Mouse (Mus musculus): Measurements from ENCODE around the gene Klf5.
A peak's percentile ranks its signal among the peaks of the same experiment; 100 is the strongest.

Gene Klf5

GRCm38 (mm10) chr14:99298385-99299021 is at the start of gene Klf5:
Gene Klf5, plus strand, starts transcription at chr14:99298691.
- DNase-seq (ENCODE audit: low read depth in 1 of 2, low spot score in 2 of 2) = peak; percentile 60 to 66

- DNase-seq (ENCODE audit: low read depth in 1 of 2, low spot score in 2 of 2) = no peak
These were observed 36.5 kb upstream of the Klf5 start for GRCm38 (mm10) chr14:99262026-99262425.

GRCm38 (mm10) chr14:99263816-99264215 is 34.7 kb upstream of the Klf5 start:
- DNase-seq (ENCODE audit: low read depth in 1 of 2, low spot score in 2 of 2) = no peak

- no peak for DNase-seq (ENCODE audit: low read depth in 1 of 2, low spot score in 2 of 2)
These were observed 32.7 kb upstream of the Klf5 start for GRCm38 (mm10) chr14:99265791-99266190.

GRCm38 (mm10) chr14:99266749-99267148 is 31.7 kb upstream of the Klf5 start:
- no peak for DNase-seq (ENCODE audit: low read depth in 1 of 2, low spot score in 2 of 2)

- no peak for DNase-seq (ENCODE audit: low read depth in 1 of 2, low spot score in 2 of 2)
These were observed 24.4 kb upstream of the Klf5 start for GRCm38 (mm10) chr14:99274056-99274455.

- DNase-seq (ENCODE audit: low read depth in 1 of 2, low spot score in 2 of 2) = no peak
These were observed 22.7 kb upstream of the Klf5 start for GRCm38 (mm10) chr14:99275827-99276226.

GRCm38 (mm10) chr14:99278312-99278711 is 20.2 kb upstream of the Klf5 start:
- no peak for DNase-seq (ENCODE audit: low read depth in 1 of 2, low spot score in 2 of 2)

GRCm38 (mm10) chr14:99278763-99279486 is 19.6 kb upstream of the Klf5 start:
- DNase-seq (ENCODE audit: low read depth in 1 of 2, low spot score in 2 of 2) = no peak

- DNase-seq (ENCODE audit: low read depth in 1 of 2, low spot score in 2 of 2) = no peak
These were observed 18.1 kb upstream of the Klf5 start for GRCm38 (mm10) chr14:99280399-99280798.

GRCm38 (mm10) chr14:99280825-99281433 is 17.6 kb upstream of the Klf5 start:
- DNase-seq (ENCODE audit: low read depth in 1 of 2, low spot score in 2 of 2) = no peak

- DNase-seq (ENCODE audit: low read depth in 1 of 2, low spot score in 2 of 2) = no peak
These were observed 13.0 kb upstream of the Klf5 start for GRCm38 (mm10) chr14:99285486-99285885.

GRCm38 (mm10) chr14:99292176-99292575 is 6.3 kb upstream of the Klf5 start:
- DNase-seq (ENCODE audit: low read depth in 1 of 2, low spot score in 2 of 2) = no peak

GRCm38 (mm10) chr14:99294424-99294823 is 4.1 kb upstream of the Klf5 start:
- no peak for DNase-seq (ENCODE audit: low read depth in 1 of 2, low spot score in 2 of 2)

GRCm38 (mm10) chr14:99295606-99296341 is 2.7 kb upstream of the Klf5 start:
- no peak for DNase-seq (ENCODE audit: low read depth in 1 of 2, low spot score in 2 of 2)

GRCm38 (mm10) chr14:99299022-99299481 is 561 bp downstream of the Klf5 start:
- DNase-seq (ENCODE audit: low read depth in 1 of 2, low spot score in 2 of 2) = no peak

- no peak for DNase-seq (ENCODE audit: low read depth in 1 of 2, low spot score in 2 of 2)
These were observed 1.3 kb downstream of the Klf5 start for GRCm38 (mm10) chr14:99299701-99300191.

GRCm38 (mm10) chr14:99301472-99301871 is 3.0 kb downstream of the Klf5 start:
- no peak for DNase-seq (ENCODE audit: low read depth in 1 of 2, low spot score in 2 of 2)

GRCm38 (mm10) chr14:99304387-99304786 is 5.9 kb downstream of the Klf5 start:
- no peak for DNase-seq (ENCODE audit: low read depth in 1 of 2, low spot score in 2 of 2)

- DNase-seq (ENCODE audit: low read depth in 1 of 2, low spot score in 2 of 2) = no peak
These were observed 6.7 kb downstream of the Klf5 start for GRCm38 (mm10) chr14:99304997-99305792.

- DNase-seq (ENCODE audit: low read depth in 1 of 2, low spot score in 2 of 2) = no peak
These were observed 7.9 kb downstream of the Klf5 start for GRCm38 (mm10) chr14:99306410-99306809.
